Mouse (Mus musculus) B cell, adult 67 days (primary cell): ENCODE measurements around the gene Shld2. TPM values are rescaled to one million over a fixed set of nuclear protein-coding genes. Genes with fewer than 3 reads are reported as not detected.

Experiments
- total RNA-seq, 2 experiments: library from RNA; stranded (reverse); gene quantifications; 4 replicates each; pipeline ENCODE4 v1.2.4; 2023

Gene Shld2
- total RNA-seq: 10 to 100 TPM; 30.7 to 37.1 TPM

GRCm38 (mm10) chr14:34310234-34310965 is at the start of gene Shld2, which contains the start of gene Glud1:
Shld2 (minus strand) TSS chr14:34310493.
Glud1 (plus strand) TSS chr14:34310727.

GRCm38 (mm10) chr14:34355301-34355700 is 45.0 kb upstream of the Shld2 start, which contains the start of gene Fam25c:
Fam25c (minus strand) TSS chr14:34355433.

GRCm38 (mm10) chr14:34219295-34219694 is 91.0 kb downstream of the Shld2 start, which contains the start of gene Syt15:
Syt15 (plus strand) TSS chr14:34219595.

DNA sequence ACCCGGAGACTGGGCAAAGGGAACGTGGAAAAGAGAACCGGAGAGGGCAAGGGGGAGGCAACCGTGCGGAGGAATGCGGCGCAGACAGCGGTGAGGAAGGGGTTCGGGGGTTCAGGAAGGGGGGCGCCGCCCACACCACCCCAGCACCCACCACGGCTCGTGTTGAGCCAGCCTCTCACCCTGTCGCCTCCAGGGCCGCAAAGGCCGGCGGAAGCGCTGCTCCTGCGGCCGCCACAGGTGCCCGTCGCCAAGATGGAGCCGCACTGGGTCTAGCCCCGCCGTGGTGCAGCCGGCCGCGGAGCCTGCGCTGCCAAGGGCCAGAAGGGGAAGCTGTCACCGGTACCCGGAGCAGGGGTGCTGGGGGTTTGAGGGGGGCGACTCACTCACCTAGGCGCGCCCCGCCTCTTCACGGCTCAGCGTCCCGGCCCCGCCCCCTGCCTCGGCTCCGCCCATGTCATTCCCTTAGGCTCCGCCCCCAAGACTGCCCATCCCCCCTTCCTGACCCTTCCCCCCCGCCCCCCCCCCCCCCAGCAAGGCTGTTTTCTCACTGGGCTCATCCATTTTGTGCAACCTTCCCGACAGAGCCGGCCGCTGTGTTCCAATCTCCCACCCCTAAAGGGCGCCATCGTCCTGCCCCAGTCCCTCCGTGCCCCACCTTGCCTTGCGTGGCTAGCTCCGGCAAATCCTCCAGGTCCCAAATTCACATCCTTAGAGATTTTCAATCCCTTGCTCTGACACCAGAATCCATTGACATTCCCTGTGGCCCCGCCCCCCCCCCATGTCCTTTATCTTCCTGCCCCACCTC is 108.9 kb downstream of the Shld2 start, which contains the start of gene Gprin2:
TSS of gene Gprin2 (minus strand) at position 423 of the 805 bp plus-strand sequence.

Other genes with a start within 250 kb of the Shld2 start
- not detected for gene Anxa8, start 224.5 kb downstream of the Shld2 start, total RNA-seq
- not detected for gene A630023A22Rik, start 207.7 kb downstream of the Shld2 start, total RNA-seq
- gene Npy4r, start 158.0 kb downstream of the Shld2 start, total RNA-seq: not detected
- not detected for gene Gprin2, start 108.8 kb downstream of the Shld2 start, total RNA-seq
- not detected for gene Syt15, start 90.9 kb downstream of the Shld2 start, total RNA-seq
- gene Glud1, start 234 bp upstream of the Shld2 start, total RNA-seq: 100 to 1,000 TPM; 117 to 130 TPM
- not detected for gene Fam25c, start 44.9 kb upstream of the Shld2 start, total RNA-seq
- not detected for gene Sncg, start 64.3 kb upstream of the Shld2 start, total RNA-seq
- not detected for gene Mmrn2, start 65.0 kb upstream of the Shld2 start, total RNA-seq
- gene Bmpr1a, start 192.8 kb upstream of the Shld2 start, total RNA-seq: not detected
- gene 9230112D13Rik, start 212.3 kb upstream of the Shld2 start, total RNA-seq: not detected